Mouse (Mus musculus) T-cell, adult 2 months (primary cell): ENCODE measurements around the gene Pde6b.

Experiments used
- DNase-seq: peaks from one replicate; pipeline ENCODE4 v3.0.0; 2022; ENCODE audit warnings: low spot score

The Pde6b gene

DNA sequence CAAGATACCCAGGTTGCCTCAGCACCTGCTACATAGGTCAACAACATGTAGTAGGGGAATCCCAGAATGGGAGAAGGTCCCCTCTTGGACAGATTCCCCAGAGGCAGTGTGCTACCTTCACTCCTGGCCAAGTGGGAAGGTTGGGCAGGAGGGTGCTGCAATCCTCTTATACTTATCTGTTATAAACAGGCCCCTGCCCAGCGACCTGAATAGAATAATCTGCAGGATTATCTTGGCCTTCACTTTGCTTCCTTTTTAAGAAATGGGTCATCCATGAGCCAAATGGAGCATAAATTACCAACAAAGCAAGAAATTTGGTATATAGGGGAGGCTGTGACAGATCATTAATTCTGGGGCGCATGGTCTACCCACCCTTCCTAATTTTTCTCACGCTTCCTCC is 1.6 kb downstream of the Pde6b start:
- DNase-seq: no peak

DNA sequence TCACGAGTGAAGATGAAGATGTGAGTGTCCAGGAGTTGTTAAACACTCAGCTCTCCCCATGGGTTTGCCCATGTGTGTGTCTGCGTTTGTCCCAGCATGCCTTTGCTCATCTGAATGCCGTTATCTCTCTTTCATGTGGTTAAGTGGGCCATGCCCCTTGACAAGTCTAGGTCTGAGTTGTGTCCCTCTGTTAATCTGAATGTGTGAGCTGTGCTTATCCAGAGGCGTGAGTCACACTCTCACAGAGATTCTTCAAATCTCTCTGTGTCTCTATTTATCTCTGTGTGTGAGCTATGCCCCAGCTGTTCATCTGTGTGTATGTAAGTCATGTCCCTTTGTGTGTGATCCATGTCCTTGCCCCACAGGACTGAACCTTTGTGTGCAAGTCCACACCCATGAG is 15.3 kb downstream of the Pde6b start:
- DNase-seq: no peak

DNA sequence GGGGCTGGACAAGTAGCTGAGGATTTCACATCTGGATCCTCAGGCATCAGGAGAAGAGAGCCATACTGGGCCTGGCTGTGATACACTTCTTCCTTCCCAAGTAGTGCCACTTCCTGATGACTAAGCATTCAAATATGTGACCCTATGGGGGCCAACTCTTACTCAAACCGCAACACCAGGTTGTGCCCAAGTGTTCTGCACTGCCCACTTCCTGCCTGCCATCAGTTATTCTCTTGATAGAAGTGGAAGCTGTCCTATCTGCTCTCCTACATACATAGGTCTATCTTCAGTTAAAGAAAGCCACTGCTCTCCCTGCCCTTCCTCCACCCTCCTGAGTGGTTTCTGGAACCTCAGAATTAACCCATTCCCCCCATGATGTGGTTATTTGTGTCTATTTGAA is 17.3 kb downstream of the Pde6b start:
- DNase-seq: no peak

DNA sequence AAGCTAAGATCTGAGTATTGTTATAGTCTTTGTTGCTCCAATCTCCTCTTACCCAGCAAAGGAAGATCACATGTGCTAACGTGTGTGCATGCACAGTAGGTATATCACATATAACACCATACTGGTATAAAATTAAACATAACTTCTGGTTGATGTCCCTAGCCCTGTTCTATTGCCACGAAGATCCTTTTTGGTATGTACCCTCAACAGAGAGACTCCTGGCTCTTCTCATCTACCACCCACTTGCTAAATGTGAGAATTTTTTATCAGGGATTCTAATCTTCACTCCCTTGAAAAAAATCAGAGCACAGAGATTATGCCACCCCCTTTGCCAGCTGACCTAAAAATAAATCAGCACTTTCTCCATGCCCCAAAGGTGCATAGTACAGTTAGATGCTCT is 18.8 kb downstream of the Pde6b start:
- no peak for DNase-seq

DNA sequence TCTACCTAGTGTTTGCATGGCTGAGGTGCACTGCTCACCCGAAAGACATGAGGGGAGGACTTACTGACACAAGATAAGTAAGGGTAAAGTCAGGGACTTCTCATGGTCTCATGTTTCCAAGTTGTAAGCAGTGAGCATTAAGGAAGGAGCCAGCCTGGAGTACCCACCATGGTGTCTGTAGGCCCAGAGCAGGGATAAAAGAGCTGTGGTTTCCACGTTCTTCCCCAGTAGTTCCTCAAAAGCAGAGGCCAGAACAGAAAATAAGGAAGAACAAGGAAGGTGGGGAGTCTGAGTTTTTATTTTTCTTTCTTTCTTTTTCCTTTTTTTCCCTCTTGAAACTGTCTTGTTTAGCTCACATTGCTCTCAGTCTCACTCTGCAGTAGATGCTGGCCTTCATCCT is 26.5 kb downstream of the Pde6b start:
- no peak for DNase-seq

DNA sequence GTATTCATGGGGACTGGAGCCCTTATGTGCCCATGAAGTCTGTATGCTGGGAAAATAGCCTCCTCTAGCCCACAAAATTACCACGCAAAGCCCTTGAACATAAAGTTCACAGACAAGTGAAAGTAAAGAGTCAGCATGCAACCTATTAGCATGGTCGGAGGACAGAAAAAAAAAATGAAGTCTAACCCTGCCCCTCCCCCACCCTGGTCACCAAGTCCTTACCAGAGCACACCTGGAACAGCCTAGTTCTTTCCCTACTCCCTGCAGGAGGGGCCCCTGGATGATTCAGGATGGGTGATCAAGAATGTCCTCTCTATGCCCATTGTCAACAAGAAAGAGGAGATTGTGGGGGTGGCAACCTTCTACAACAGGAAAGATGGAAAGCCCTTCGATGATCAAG is 34.5 kb downstream of the Pde6b start:
- no peak for DNase-seq

DNA sequence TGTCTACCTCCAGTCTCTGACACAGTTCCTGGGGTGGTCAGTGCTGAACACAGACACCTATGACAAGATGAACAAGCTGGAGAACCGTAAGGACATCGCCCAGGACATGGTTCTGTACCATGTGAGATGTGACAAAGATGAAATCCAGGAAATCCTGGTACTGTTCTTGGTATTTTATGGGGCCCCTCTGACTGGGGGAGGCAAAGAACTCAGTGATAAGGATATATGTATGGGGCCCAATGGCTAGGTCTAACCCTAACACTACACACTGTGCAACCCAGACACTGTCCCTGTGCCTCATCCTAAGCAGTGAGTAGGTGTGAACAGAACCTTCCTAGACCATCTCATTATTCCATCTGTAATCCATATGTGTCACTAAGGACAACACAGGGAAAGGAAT is 35.2 kb downstream of the Pde6b start:
- DNase-seq: no peak

DNA sequence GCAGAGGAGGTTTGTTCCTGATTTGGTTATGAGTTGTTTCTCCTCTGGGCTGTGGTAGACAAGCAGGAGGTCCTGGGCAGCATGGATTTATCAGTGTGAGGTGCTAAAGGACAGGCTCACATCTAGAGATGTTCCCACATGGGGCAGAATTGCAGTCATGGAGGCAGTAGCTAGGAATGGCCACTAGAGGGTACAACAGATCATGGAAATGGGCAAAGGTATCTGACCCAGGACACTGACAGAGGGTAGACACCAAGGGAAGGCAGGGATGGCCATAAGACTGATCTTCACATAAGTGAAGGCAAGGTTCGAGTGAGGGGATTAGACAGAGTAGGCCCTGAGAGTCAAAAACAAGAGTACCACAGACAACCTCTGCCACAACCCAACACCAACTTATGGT is 39.0 kb downstream of the Pde6b start:
- peak; percentile 28 for DNase-seq

DNA sequence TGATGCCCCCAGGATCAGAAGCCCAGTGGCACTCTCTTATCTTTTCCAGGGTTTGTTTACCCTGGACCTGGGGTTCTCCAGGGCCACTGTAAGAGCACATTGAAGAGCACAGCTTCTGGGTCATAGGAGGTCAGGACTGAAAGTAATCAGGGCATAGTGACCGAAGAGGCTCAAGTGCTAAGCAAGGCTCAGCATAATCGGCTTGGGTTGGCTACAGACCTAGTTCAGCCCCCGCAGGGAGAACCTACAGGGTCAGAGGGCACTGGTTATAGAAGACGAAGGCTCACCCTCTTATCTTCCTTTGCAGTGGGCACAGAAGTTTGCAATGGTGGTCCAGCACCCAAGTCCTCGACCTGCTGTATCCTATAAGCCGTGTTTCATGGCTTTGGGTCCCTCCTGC is 43.0 kb downstream of the Pde6b start:
- DNase-seq: no peak

DNA sequence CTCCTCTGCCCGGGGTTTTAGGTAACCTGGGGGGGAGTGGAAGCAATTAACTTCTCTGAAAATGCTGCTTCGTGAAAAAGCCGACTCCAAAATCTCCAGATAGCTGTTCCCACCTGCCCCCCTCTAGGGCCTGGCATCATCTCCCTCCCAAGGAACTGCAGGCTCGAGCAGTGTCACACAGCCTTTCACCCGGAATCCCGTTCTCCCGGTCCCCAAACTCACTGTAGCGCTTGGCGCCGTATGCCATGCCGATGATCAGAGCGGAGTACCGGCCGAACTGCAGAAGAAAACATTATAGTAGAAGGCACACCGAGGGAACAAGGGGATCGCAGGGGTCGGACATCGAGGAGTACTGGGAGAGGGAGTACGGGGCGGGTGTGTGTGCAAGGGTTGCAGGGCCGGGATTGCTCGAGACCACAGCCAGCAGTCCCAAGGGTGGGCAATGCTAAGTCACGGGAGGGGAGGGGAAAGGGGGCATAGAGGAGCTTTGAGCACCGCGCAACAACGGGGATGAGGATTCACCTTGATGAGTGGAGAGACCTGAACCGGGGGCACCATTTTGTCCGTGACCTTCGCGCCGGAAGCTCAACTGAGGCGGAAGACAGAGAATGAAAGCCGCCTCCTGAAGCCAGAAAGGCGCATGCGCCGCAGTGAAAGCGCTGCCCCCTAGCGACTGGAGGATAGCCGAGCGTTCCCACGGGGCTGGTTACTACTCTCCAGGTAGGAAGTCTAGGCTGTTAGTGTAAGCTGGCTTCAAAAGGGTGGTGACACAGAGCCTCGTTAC is 45.8 kb downstream of the Pde6b start, which contains the start of gene Atp5k:
Gene Atp5k, minus strand, starts transcription at position 645 of the 784 bp plus-strand sequence.
- DNase-seq: peak; percentile 94

DNA sequence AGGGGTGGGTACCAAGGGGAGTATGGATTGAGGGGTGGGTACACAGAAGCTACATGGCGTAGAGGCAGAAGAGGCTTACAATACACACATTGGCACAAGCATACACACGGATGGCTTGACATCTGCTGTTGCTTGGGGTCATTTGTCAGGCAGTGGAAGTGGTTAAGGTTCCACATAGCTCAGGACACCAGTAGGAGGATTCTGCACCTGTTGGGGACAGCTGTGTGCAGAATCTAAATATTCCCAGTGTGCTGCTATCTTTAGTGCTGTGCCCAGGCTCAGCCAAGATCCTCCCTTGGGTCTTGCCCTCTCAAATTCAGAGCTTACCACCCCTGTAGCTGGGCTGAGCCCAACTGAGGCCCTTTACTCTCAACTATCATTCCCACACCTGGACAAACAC is 47.9 kb downstream of the Pde6b start:
- no peak for DNase-seq

DNA sequence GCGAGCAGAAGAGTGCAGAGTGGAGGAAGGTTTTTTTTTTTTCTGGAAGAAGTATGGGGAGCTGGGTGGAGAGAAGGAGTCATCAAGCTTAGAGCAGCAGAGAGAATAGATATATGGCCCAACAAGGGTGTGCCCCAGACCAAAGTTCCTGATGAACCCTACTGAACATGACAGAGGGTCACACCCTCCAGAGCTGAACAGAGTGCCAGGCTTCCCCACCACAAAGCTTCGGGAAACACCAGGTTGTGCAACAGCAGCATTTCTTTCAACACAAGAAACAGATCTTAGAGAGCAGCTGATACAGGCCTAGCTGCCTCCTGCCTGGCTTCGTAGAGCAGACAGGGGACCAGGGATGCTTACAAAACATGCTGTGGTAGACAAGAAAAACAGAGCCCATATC is 58.8 kb downstream of the Pde6b start:
- DNase-seq: no peak

DNA sequence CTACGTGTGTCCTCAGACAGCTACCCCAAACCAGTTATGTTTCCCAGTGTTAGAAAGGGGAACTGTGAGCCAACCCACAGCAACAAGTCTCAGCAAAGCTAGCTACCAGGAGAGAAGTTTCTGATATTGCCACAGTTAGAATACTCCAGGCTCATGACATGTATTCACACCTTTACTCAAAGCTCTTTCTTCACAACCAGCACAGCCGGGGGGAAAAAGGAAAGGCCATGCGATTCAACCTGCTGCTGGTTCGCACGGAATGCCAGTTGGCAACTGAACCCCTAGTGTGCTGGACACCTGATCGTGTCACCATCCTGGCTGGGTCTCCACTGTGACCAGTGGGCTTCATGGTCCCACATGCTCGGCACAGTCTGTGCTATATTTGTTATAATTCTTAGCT is 59.7 kb downstream of the Pde6b start:
- no peak for DNase-seq

DNA sequence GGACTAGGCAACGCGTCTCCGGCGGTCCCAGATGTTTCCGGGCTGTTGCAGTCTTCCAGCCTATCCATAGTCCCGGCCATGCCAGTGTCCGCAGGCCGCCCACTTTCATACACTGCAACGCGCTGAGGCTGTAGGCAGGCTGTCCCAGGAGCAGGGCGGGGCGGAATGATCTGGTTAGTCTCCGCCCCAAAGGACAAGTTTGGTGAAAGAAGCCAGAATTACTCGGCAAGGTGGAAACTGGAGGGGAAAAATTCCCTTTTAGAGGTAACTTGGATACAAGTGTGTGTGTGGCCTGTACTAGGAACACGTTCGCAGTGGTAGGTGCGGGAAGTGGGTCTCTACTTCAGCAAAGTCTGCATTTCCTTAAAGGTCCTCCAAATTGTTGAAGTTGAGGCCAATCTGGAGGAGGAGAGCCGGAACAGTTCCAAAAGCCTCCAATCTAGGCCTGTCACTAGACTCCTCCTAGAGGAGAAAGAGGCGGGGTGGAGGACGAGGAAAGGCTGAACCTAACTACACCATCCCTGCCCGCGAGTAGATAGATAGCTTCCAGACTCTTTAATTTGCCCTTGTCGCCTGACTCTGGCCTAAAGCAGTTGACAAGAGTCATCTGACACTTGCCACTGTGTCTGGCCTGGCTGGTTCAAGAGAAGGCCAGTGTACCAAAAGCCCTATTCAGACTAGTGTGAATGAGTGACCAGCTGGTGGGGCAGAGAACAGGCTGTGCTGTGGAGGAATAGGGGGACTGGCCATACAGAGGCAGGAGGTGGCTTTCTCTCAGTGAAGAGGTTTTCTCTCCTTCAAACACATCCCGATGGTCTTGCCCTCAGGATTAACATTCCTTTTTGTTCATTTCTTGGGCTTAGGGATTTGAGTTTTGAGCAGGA is 60.8 kb downstream of the Pde6b start, which contains the start of gene Mfsd7a:
Gene Mfsd7a, minus strand, starts transcription at position 107 of the 884 bp plus-strand sequence.
- no peak for DNase-seq

DNA sequence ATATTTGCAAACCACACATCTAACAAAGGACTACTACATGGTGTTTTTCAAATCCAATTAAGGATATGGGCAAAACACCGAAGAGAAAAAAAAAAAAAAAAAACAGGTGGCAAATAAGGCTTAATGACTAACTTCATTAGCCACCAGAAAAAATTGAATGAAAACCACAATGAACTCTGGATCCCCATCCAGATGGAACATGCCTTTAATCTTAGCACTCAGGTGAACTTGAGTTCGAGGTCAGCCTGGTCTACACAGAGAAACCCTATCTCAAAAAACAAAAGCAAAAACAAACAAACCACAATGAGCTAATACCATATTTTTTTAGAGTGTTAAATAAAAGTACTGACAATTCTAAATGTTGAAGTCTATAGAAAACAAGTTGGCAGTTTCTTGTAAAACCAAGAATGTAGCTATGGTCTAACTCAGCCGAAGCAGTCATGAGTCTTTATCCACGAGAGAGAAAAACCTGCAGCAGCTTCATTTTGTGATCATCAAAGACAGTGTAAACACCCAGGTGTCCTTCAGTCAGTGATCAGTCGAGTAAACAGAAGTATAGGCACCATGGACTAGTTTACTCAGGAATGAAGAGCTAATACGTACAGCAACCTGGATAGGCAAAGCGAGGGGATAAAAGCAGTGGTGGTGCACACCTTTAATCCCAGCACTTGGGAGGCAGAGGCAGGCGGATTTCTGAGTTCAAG is 62.8 kb downstream of the Pde6b start:
- DNase-seq: no peak

DNA sequence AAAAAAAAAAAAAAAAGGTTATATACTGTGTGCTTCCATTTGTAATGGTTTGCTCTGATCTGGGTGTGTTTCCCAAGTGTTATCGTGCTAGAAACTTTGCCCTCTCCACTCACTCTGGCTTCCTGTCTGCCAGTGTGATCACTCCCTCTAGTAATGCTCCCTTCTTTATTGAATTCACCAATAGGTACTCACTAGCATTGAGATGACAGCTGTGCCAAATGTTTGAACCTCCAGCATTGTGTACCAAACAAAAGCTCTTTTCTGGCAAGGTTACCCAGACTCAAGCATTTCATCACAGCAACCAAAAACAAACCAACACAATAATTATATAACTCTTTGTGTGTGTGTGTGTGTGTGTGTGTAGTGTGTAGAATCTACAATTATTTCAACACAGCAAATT is 63.4 kb downstream of the Pde6b start:
- no peak for DNase-seq

DNA sequence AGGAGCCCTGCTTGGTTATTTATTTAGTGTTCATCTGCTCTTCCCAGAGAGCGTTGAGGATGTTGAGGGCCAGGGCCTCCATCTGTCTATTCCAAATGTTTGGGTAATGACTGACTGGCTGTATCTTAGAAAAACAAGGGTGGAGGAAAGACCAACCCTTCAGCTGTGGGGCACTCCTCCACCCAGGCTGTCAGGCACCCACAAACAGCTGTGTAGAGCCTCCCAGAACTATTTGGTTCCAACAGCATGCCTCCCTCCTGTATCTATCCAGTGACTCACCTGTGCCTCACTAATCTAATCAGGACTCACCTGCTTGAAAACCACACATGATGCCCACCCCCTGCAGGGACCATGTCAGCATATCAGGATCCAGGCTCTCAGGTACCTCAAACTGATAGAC is 64.2 kb downstream of the Pde6b start:
- no peak for DNase-seq

DNA sequence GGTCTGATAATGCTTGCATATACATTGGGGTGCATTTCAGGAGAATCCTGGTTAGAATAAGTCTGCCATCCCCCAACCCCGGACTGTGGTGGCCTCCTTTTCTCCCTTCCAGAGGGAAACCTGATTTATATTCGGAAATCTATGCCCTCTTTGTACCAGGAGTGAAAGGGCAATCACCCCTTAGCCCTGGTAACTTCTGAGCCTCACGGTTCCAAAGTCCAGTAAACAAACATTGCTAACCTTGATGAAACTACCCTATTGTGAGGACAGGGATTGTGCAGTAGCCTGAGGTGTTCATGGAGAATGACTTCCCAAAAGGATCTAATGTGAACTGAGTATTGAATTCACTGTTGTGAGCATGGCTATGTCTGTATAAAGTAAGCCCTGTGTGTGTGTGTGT is 65.9 kb downstream of the Pde6b start:
- DNase-seq: no peak

DNA sequence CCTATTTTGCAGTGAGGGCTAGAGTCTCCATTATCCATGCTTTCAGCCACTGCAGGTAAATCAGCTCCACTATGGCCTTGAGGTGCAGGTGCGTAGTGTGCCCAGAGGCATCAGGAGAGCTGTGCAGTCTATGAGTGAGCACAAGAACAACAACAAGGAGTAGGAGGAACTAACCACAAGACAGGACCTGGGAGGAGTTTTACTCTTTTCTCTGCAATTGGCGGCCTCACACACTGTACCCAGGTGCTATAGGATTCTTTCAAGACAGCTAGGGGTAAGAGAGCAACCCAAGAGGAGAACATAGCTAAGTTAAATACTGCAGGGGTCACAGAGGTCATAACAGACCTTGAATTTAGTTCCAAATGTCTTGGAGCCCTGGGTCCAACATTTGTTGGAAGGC is 70.5 kb downstream of the Pde6b start:
- DNase-seq: no peak

DNA sequence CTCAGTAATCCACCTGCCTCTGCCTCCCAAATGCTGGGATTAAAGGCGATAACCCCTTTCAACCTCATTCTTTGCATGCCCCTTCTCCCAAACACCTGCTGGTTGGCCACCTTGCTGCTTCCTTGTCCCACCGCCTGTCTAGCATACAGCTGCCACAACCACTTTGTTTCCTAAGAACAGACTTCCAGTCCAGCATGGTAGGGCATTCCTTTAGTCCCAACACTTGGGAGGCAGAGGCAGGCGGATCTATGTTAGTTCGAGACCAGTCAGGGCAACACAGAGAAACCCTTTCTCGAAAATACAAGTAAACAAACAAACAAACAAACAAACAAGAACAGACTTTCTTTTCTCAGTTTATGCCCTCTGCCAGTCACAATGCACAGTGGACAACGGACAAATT is 72.3 kb downstream of the Pde6b start:
- DNase-seq: no peak

DNA sequence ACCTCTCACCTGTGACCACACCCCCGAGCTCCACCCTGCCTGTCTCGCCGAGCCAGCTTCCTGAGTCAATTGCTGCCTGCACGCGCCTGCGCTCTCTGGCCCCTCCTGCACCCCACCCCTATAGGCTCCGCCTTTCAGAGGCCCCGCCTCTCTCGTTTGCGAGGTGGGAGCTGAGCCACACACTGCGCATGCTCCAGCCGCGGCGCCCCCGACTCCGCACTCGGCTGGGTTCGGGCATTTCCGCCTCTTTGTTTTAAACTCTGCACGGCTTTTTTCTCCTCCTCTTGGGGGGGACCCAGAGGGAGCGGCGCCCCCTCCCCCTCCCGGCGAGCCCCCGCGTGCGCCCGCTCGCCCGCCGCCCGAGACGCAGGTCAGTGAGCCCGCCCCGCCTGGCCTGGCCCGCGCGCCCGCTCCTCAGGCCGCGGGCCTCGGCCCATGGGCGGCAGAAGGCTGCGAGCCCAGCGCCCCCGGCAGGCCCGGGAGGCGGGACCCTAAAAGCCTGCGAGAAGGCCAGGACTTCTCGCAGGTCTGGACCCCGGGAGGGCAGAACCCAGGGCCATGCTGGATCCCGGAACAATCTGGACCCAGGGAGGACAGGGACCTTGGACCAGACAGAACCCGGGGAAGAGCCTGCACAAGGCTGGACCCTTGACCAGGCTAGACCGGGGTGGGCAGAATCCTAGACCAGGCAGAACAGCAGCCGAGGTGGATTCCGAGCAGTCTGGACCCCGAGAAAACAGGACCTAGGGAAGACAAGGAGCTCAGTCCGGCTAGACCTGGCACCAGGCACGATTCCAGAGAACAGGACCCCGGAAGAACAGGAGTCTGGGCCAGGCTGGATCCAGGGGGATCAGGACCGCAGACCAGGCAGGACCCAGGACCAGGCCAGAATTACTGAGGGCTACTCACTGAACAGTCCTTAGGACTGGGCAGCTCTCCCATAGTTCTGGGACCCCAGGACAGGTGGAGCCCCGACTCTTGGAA is 73.2 kb downstream of the Pde6b start, which contains the start of gene Pcgf3:
Gene Pcgf3, plus strand, starts transcription at position 151 of the 984 bp plus-strand sequence.
- DNase-seq: peak; percentile 98
